ENCODE assay signal across 9 mouse cellular contexts in the genomic region with DNA sequence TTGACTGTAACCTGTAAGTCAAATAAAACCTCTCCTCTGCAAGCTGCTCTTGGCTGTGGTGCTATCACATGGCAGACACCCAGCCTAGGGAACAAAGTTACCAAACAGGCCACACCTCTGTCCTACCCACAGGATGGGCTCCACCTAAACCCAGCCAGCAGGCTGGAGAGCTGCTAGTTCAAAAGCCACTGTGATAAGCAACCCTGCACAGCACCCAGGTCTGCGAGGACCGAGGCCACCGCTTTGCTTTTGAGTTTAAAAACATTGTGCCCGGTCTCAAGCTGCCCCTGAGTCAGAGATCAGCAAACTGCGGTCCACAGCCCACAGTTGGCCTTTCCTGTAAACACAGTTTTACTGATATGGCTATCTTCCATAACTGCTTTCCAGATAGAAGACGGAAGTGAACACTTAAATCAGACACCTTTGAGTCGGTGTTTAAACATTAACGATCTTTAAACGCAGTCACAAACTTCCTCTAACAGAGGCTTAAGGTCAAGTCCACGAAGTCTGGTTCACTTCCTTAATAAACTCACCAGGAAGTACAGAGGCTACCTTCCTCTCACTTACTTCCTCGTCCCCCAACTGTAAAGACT. TPM values are rescaled to one million over a fixed set of nuclear protein-coding genes. Genes with fewer than 3 reads are reported as not detected.
DNase-seq lines count a peak whose midpoint lies in the region; ATAC-seq lines count a peak whose summit lies in the region.
"Had no signal": no experiment of that assay in that cellular context is flagged by ENCODE, and none has a peak within 500 bp of the region (broad histone marks: within the 10 kb centered on the region; RNA-seq: fewer than 3 reads in every experiment).

No protein-coding gene starts in this region.

- H3K27ac ChIP-seq in forebrain, embryonic 15.5 days (replicated peaks) = 0 out of 2 replicates have a peak overlapping the region, but pooled peaks have one; percentile 10
- H3K27ac ChIP-seq in forebrain, embryonic 11.5 days (ENCODE audit: low read depth, low read length) = no peak overlapping the region
- H3K27ac ChIP-seq: limb, embryonic 12.5 days had no signal

- WGBS in forebrain, embryonic 15.5 days = 88% methylated on average over 11 of the region's 11 CpGs
- 85% methylated on average over 11 of the region's 11 CpGs for WGBS in forebrain, embryonic 11.5 days

- H3K27me3 ChIP-seq in forebrain, embryonic 15.5 days = no peaks in the 10 kb centered on the region
- no peaks in the 10 kb centered on the region for H3K27me3 ChIP-seq in forebrain, embryonic 11.5 days (ENCODE audit: control insufficient read depth, insufficient read depth, low read length)
- no peaks in the 10 kb centered on the region for H3K27me3 ChIP-seq in splenic B cell, adult 2 months (ENCODE audit: control insufficient read depth, insufficient read depth, low read length, poor library complexity, severe bottlenecking)
- H3K27me3 ChIP-seq: limb, embryonic 12.5 days had no signal

- H3K36me3 ChIP-seq in forebrain, embryonic 15.5 days = peaks cover 12% of the 10 kb centered on the region; the same call in 1 of the 2 replicates
- peaks cover 11% of the 10 kb centered on the region for H3K36me3 ChIP-seq in forebrain, embryonic 11.5 days (ENCODE audit: control insufficient read depth, insufficient read depth, low read length)
- H3K36me3 ChIP-seq in splenic B cell, adult 2 months (ENCODE audit: control insufficient read depth, insufficient read depth, low read length, poor library complexity, severe bottlenecking) = no peaks in the 10 kb centered on the region

- no peaks in the 10 kb centered on the region for H3K9me3 ChIP-seq in forebrain, embryonic 15.5 days
- H3K9me3 ChIP-seq in forebrain, embryonic 11.5 days (ENCODE audit: control insufficient read depth, low read length) = no peaks in the 10 kb centered on the region
- H3K9me3 ChIP-seq: limb, embryonic 12.5 days had no signal

- DNase-seq in forebrain, embryonic 11.5 days (ENCODE audit: low spot score) = no peak
- DNase-seq in c-Kit-positive CD71-positive TER-119-negative erythroid progenitor cells, embryonic 14.5 days (ENCODE audit: low read depth) = peak; percentile 73
- DNase-seq in lung, adult 18-20 months = peak; percentile 79 to 85
- DNase-seq in splenic B cell, adult 2 months (ENCODE audit: low read depth, low spot score) = peak; percentile 45
- DNase-seq in left cerebral cortex, adult 8-10 months (ENCODE audit: low spot score in 2 of 2) = no peak
- DNase-seq in frontal cortex, postnatal 36 days (ENCODE audit: low spot score in 2 of 2) = no peak

- no peak overlapping the region for H3K4me2 ChIP-seq in forebrain, embryonic 15.5 days (replicated peaks)
- no peak overlapping the region for H3K4me2 ChIP-seq in forebrain, embryonic 11.5 days (ENCODE audit: low read depth, low read length, severe bottlenecking)
- H3K4me2 ChIP-seq: limb, embryonic 12.5 days had no signal

- H3K4me1 ChIP-seq in forebrain, embryonic 15.5 days = peaks cover 17% of the 10 kb centered on the region
- H3K4me1 ChIP-seq in forebrain, embryonic 11.5 days (replicated peaks; ENCODE audit: control insufficient read depth, insufficient read depth, low read length) = peaks cover 6% of the 10 kb centered on the region

- no peak for ATAC-seq in forebrain, embryonic 15.5 days (replicated peaks)
- no peak for ATAC-seq in forebrain, embryonic 11.5 days (replicated peaks; ENCODE audit: low FRiP score)
- peak; percentile 60 to 66 for ATAC-seq in hematopoietic stem cell, adult 5-6 weeks (replicated peaks in 1 of 2; ENCODE audit: insufficient read depth in 1 of 2, low FRiP score in 2 of 2, low TSS enrichment in 1 of 2, low read depth in 1 of 2, poor library complexity in 2 of 2, severe bottlenecking in 2 of 2)

- no peak overlapping the region for H3K4me3 ChIP-seq in forebrain, embryonic 15.5 days
- no peak overlapping the region for H3K4me3 ChIP-seq in forebrain, embryonic 11.5 days (ENCODE audit: low read depth, low read length)
- H3K4me3 ChIP-seq: limb, embryonic 12.5 days had no signal

- no peak overlapping the region for H3K9ac ChIP-seq in forebrain, embryonic 15.5 days (replicated peaks)
- H3K9ac ChIP-seq in forebrain, embryonic 11.5 days (ENCODE audit: low read length) = no peak overlapping the region
- H3K9ac ChIP-seq: limb, embryonic 12.5 days had no signal

RNA-seq across cellular contexts. Expression of a gene that starts 7.0 kb away (rescaled TPM):
- 48.2 and 48.6 TPM in 2 replicates for polyA plus RNA-seq in forebrain, embryonic 15.5 days (2015; fragmentation: Nextera tagmentation; extraction: Ambion mirVana)
- 131 and 133 TPM in 2 replicates for polyA plus RNA-seq in forebrain, embryonic 11.5 days (2014; fragmentation: Nextera tagmentation; extraction: Ambion mirVana)
- 29.8 and 41.9 TPM in 2 replicates for total RNA-seq in hematopoietic stem cell, adult 5-6 weeks (2017)
- 10 to 100 TPM; 15.1 to 32.6 (median 20.4) TPM for total RNA-seq in left cerebral cortex, adult 8-10 months (2022)

RNA-seq across cellular contexts. Expression of a gene that starts 25.3 kb away (rescaled TPM):
- polyA plus RNA-seq in forebrain, embryonic 15.5 days (2015; fragmentation: Nextera tagmentation; extraction: Ambion mirVana) = not detected in 2 replicates
- polyA plus RNA-seq in forebrain, embryonic 11.5 days (2014; fragmentation: Nextera tagmentation; extraction: Ambion mirVana) = not detected in 2 replicates
- total RNA-seq in hematopoietic stem cell, adult 5-6 weeks (2017) = not detected in 2 replicates
- not detected for total RNA-seq in left cerebral cortex, adult 8-10 months (2022)
- polyA plus RNA-seq: limb, embryonic 12.5 days had no signal

RNA-seq across cellular contexts. Expression of a gene that starts 41.5 kb away (rescaled TPM):
- polyA plus RNA-seq in forebrain, embryonic 15.5 days (2015; fragmentation: Nextera tagmentation; extraction: Ambion mirVana) = 0.15 and 0.29 TPM in 2 replicates
- polyA plus RNA-seq in forebrain, embryonic 11.5 days (2014; fragmentation: Nextera tagmentation; extraction: Ambion mirVana) = not detected in 2 replicates
- not detected in 2 replicates for total RNA-seq in hematopoietic stem cell, adult 5-6 weeks (2017)
- total RNA-seq in left cerebral cortex, adult 8-10 months (2022) = under 1 TPM; 0.11 to 0.23 (median 0.14) TPM
- polyA plus RNA-seq: limb, embryonic 12.5 days had no signal

RNA-seq across cellular contexts. Expression of a gene that starts 43.5 kb away (rescaled TPM):
- not detected in 2 replicates for polyA plus RNA-seq in forebrain, embryonic 15.5 days (2015; fragmentation: Nextera tagmentation; extraction: Ambion mirVana)
- polyA plus RNA-seq in forebrain, embryonic 11.5 days (2014; fragmentation: Nextera tagmentation; extraction: Ambion mirVana) = not detected in 2 replicates
- total RNA-seq in hematopoietic stem cell, adult 5-6 weeks (2017) = not detected in 2 replicates
- under 1 TPM in 2 of 4 experiments, not detected in 2; 0.07 to 0.17 TPM for total RNA-seq in left cerebral cortex, adult 8-10 months (2022)
- polyA plus RNA-seq: limb, embryonic 12.5 days had no signal

Comparison
In these comparisons a context has a peak if more than half of its experiments do, and no peak if none do; other contexts are left out.
1. ATAC-seq: peak in hematopoietic stem cell, adult 5-6 weeks (2 of 2); none in forebrain, embryonic 15.5 days (single experiment) and forebrain, embryonic 11.5 days (single experiment).
2. DNase-seq: peak in c-Kit-positive CD71-positive TER-119-negative erythroid progenitor cells, embryonic 14.5 days (single experiment), lung, adult 18-20 months (2 of 2) and splenic B cell, adult 2 months (single experiment); none in forebrain, embryonic 11.5 days (single experiment), left cerebral cortex, adult 8-10 months (0 of 2) and frontal cortex, postnatal 36 days (0 of 2).